Mouse (Mus musculus) erythroblast, embryonic 14.5 days (primary cell): ENCODE data around the gene Phlpp1.

ENCODE experiments used
- GATA1 ChIP-seq: IDR thresholded peaks from 2 replicates; pipeline ENCODE4 v1.6.1; 2012; ENCODE audit warnings: low read length, inconsistent platforms, mixed read lengths
- TAL1 ChIP-seq: IDR thresholded peaks from 3 replicates; pipeline ENCODE4 v1.6.1; 2012; ENCODE audit warnings: low read length, inconsistent platforms, mixed read lengths

DNA sequence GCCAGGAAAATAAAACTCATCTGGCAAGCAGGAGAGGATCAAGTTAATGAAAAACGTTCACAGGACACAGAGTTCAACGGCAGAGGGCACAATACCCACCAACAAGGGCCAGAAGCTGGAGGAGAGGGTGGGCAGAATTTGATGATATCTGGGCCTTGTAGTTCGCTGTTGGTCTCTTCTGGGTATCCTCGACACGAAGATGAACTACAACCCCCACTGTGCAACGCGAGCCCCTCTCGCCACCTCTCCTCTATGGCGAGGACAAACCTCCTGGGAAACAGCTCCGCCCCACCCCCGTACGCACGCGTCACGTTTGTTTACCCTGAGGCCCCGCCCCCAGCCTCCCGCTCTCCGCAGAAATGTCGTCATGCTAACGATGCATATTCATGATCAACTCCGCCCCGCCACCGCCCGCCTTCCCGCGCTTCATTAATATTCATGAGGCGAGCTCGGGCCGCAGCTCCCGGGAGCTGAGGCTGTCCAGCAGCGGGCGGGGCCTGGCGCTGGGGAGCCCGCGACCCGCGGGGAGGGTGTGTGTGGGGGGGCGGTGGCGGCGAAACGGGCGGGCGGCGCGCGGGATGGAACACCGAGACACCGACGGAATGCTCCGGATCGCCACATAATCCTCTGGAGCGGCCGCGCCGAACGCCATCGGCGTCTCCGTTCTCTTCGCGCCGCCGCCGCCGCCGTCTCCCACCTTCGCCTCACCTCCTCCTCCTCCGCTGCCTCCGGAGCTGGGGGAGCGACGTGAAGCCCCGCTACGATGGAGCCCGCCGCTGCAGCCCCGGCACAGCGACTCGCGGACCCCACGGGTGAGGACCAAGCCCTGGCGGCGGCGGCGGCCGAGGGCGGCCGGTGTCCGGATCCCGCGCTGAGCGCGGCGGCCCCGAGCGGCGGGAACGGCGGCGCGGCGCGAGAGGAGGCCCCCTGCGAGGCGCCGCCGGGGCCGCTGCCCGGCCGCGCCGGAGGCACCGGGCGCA is at the start of gene Phlpp1:
- TF ChIP-seq TAL1: no peak
- TF ChIP-seq GATA1: no peak
